Mouse (Mus musculus): ENCODE data around the gene Neu4.
"Not testable (repeated sequence)": the region's sequence is repeated elsewhere in the genome, so short reads cannot be mapped to it uniquely, and the experiment has no call there.

Neu4 gene

GRCm38 (mm10) chr1:94053530-94054216, 33.4 kb downstream of the Neu4 start:
- DNase-seq (ENCODE audit: low read depth) = no peak

- no peak for DNase-seq (ENCODE audit: low read depth)
Measured at GRCm38 (mm10) chr1:94054481-94054880, 34.2 kb downstream of the Neu4 start.

GRCm38 (mm10) chr1:94055966-94056365, 35.7 kb downstream of the Neu4 start:
- no peak for DNase-seq (ENCODE audit: low read depth)

- DNase-seq (ENCODE audit: low read depth) = no peak
Measured at GRCm38 (mm10) chr1:94057401-94057800, 37.1 kb downstream of the Neu4 start.

GRCm38 (mm10) chr1:94058281-94058680, 38.0 kb downstream of the Neu4 start:
- not testable (repeated sequence) for DNase-seq (ENCODE audit: low read depth)

- DNase-seq (ENCODE audit: low read depth) = no peak
Measured at GRCm38 (mm10) chr1:94074756-94075155, 54.5 kb downstream of the Neu4 start.

- no peak for DNase-seq (ENCODE audit: low read depth)
Measured at GRCm38 (mm10) chr1:94076702-94077101, 56.5 kb downstream of the Neu4 start.
